Mouse (Mus musculus) cerebellum, postnatal 10 days (tissue): ENCODE data around the gene Casp8ap2.
A peak's percentile ranks its signal among the peaks of the same experiment; 100 is the strongest.

Experiments used
- DNase-seq, 2 experiments: peaks; one replicate each; pipeline ENCODE4 v3.0.0; 2021; ENCODE audit warnings: mixed read lengths in 2 of 2

Casp8ap2 gene

DNA sequence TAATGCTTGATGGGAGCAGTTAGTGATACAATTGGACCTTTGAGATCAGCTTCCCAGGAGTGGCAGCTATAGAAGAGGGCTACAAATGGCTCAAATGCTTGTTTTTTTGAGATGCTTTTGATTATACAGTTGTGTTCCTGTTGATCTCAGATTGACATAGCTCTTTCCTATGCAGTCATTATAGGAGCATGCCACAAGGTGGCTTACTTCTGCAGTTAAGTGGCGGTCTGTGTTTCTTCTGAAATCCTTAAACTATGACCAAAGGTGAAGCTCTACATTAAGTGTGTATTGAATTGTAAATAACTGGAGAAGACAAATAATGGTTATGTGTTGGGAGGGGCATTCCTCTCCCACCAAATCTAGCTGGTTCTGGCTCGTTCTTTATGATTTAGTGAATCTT is 54.6 kb downstream of the Casp8ap2 start:
- DNase-seq = no peak

- no peak for DNase-seq
These were observed 58.8 kb downstream of the Casp8ap2 start for GRCm38 (mm10) chr4:32674025-32674424.

- DNase-seq = no peak
These were observed 62.2 kb downstream of the Casp8ap2 start for GRCm38 (mm10) chr4:32677471-32677870.

DNA sequence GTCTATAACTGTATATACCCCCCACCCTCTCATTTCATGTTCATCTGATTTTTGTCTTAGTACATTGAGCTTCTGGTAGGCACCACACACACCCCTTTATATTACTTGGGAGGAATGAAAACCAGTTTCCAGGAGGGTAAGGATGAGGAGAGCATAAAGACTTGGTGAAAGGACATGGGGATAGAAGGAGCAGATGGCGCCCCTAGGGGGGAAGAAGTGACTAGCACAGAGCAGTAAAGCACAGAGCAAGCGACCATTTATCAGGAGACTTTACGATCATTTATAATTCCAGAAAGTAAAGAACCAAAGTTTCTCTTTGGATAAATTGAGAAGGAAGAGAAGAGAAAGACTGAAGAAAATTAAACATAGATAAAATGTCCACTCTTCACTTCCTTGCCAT is 65.6 kb downstream of the Casp8ap2 start:
- peak; percentile 5 to 6 for DNase-seq

DNA sequence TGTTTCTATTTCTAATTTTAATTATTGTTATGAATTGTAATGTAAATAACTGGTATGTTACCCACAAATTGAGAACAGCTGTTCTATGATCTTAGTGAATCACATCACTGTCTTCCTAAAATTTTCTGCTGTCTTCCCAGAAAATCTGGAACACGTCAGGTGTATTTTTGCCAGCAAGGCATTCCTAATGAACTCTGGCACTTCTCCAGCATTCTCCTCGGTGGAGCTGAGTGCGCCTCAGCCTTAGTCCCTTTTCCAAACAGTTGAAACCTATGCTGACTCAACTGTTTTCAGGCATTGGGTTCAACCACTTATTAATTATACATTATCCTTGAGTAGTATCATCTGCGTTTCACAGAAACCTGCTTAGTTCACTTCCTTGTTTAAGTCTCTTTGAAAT is 67.2 kb downstream of the Casp8ap2 start:
- peak; percentile 9 to 13 for DNase-seq

DNA sequence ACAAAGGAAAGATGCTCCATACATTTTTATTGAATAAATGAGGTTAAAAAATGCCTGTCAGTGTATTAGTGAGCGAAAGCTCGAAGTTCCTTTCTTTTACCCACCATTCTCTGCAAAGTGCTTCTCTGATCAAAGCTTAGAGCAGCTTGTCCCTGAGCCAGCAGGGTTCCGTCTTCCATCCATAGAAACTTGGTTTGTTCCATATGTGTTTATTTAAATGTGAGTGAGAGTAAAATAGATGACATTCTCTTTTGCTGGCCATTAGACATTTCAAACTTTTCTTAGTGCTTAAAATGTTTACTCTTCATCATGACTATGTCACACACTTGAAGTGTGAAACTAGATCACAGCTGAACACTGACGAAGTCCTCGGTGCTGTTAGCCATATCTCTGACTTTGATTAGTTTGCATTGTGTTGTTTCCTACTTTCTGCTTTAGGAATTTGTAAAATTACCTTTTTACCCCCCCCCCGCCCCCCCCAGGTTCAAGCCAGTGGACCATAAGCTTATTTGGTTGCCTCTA is 67.9 kb downstream of the Casp8ap2 start:
- DNase-seq = no peak
